Mouse (Mus musculus): ENCODE data around the gene 4921504E06Rik.

- TF ChIP-seq POLR2A (IDR thresholded peaks at IDR 0.05; ENCODE audit: control insufficient read depth, low read depth, low read length) (no peak), CTCF (IDR thresholded peaks at IDR 0.05; ENCODE audit: control insufficient read depth, insufficient read depth, insufficient replicate concordance, low read depth, low read length) (no peak)
These were observed 137.6 kb downstream of the 4921504E06Rik start for GRCm38 (mm10) chr2:19416066-19416465.
